Mouse (Mus musculus): Measurements from ENCODE around the gene Eaf1. TPM values are rescaled to one million over a fixed set of nuclear protein-coding genes. Genes with fewer than 3 reads are reported as not detected.
A peak's percentile ranks its signal among the peaks of the same experiment; 100 is the strongest.

Eaf1 gene
- polyA plus RNA-seq, 2 experiments: 22.6 to 37.4 TPM

- peaks cover 95% of the 10 kb centered on the region for H3K36me3 ChIP-seq (ENCODE audit: control insufficient read depth, insufficient read depth, low read length)
- no peak for DNase-seq (ENCODE audit: low spot score)
- H3K9ac ChIP-seq (ENCODE audit: low read depth, low read length, severe bottlenecking): no peak overlapping the region
- no peaks in the 10 kb centered on the region for H3K9me3 ChIP-seq (ENCODE audit: control insufficient read depth, low read length)
- H3K27ac ChIP-seq (replicated peaks; ENCODE audit: low read depth, low read length): no peak overlapping the region
- H3K4me2 ChIP-seq (replicated peaks; ENCODE audit: low read depth, low read length, severe bottlenecking): no peak overlapping the region
- H3K4me1 ChIP-seq (ENCODE audit: control insufficient read depth, insufficient read depth, low read length): no peaks in the 10 kb centered on the region
- no peak for TF ChIP-seq POLR2A (IDR thresholded peaks at IDR 0.05; ENCODE audit: borderline replicate concordance, extremely low read depth, insufficient read depth, insufficient read length)
- ATAC-seq (ENCODE audit: low FRiP score, low read depth): no peak
- H3K4me3 ChIP-seq (replicated peaks; ENCODE audit: low read length): no peak overlapping the region
- H3K27me3 ChIP-seq (ENCODE audit: control insufficient read depth, insufficient read depth, low read length): no peaks in the 10 kb centered on the region
- WGBS: 95% methylated on average over 13 of the region's 13 CpGs
Observed at GRCm38 (mm10) chr14:31503406-31503805, 9.2 kb downstream of the Eaf1 start.

GRCm38 (mm10) chr14:31506456-31506855, 12.3 kb downstream of the Eaf1 start:
- no peak for DNase-seq (ENCODE audit: low spot score)
- Histone ChIP-seq H3K27ac (replicated peaks; ENCODE audit: low read depth, low read length) (no peak overlapping the region), H3K27me3 (ENCODE audit: control insufficient read depth, insufficient read depth, low read length) (no peaks in the 10 kb centered on the region), H3K4me1 (ENCODE audit: control insufficient read depth, insufficient read depth, low read length) (no peaks in the 10 kb centered on the region), H3K36me3 (ENCODE audit: control insufficient read depth, insufficient read depth, low read length) (peaks cover 90% of the 10 kb centered on the region), H3K9ac (ENCODE audit: low read depth, low read length, severe bottlenecking) (no peak overlapping the region), H3K9me3 (ENCODE audit: control insufficient read depth, low read length) (no peaks in the 10 kb centered on the region), H3K4me2 (replicated peaks; ENCODE audit: low read depth, low read length, severe bottlenecking) (no peak overlapping the region), H3K4me3 (replicated peaks; ENCODE audit: low read length) (no peak overlapping the region)
- no peak for ATAC-seq (ENCODE audit: low FRiP score, low read depth)
- no peak for TF ChIP-seq POLR2A (IDR thresholded peaks at IDR 0.05; ENCODE audit: borderline replicate concordance, extremely low read depth, insufficient read depth, insufficient read length)
- WGBS: 97% methylated on average over 6 of the region's 6 CpGs

GRCm38 (mm10) chr14:31509911-31510310, 15.7 kb downstream of the Eaf1 start:
- Histone ChIP-seq H3K36me3 (ENCODE audit: control insufficient read depth, insufficient read depth, low read length) (peaks cover 56% of the 10 kb centered on the region), H3K9ac (ENCODE audit: low read depth, low read length, severe bottlenecking) (no peak overlapping the region), H3K4me3 (replicated peaks; ENCODE audit: low read length) (no peak overlapping the region), H3K4me2 (replicated peaks; ENCODE audit: low read depth, low read length, severe bottlenecking) (no peak overlapping the region), H3K4me1 (ENCODE audit: control insufficient read depth, insufficient read depth, low read length) (no peaks in the 10 kb centered on the region), H3K9me3 (ENCODE audit: control insufficient read depth, low read length) (peaks cover 6% of the 10 kb centered on the region; the same call in 1 of the 2 replicates), H3K27me3 (ENCODE audit: control insufficient read depth, insufficient read depth, low read length) (no peaks in the 10 kb centered on the region), H3K27ac (replicated peaks; ENCODE audit: low read depth, low read length) (no peak overlapping the region)
- WGBS: 96% methylated on average over 2 of the region's 2 CpGs
- no peak for TF ChIP-seq POLR2A (IDR thresholded peaks at IDR 0.05; ENCODE audit: borderline replicate concordance, extremely low read depth, insufficient read depth, insufficient read length)
- no peak for DNase-seq (ENCODE audit: low spot score)
- no peak for ATAC-seq (ENCODE audit: low FRiP score, low read depth)

- ATAC-seq (ENCODE audit: low FRiP score, low read depth) (no peak), DNase-seq (ENCODE audit: low spot score) (no peak)
- Histone ChIP-seq H3K27me3 (ENCODE audit: control insufficient read depth, insufficient read depth, low read length) (no peaks in the 10 kb centered on the region), H3K36me3 (ENCODE audit: control insufficient read depth, insufficient read depth, low read length) (peaks cover 52% of the 10 kb centered on the region), H3K4me2 (replicated peaks; ENCODE audit: low read depth, low read length, severe bottlenecking) (no peak overlapping the region), H3K4me1 (ENCODE audit: control insufficient read depth, insufficient read depth, low read length) (no peaks in the 10 kb centered on the region), H3K9ac (ENCODE audit: low read depth, low read length, severe bottlenecking) (no peak overlapping the region), H3K9me3 (ENCODE audit: control insufficient read depth, low read length) (peaks cover 7% of the 10 kb centered on the region; the same call in 1 of the 2 replicates), H3K27ac (replicated peaks; ENCODE audit: low read depth, low read length) (no peak overlapping the region), H3K4me3 (replicated peaks; ENCODE audit: low read length) (no peak overlapping the region)
- TF ChIP-seq POLR2A (IDR thresholded peaks at IDR 0.05; ENCODE audit: borderline replicate concordance, extremely low read depth, insufficient read depth, insufficient read length): no peak
- 93% methylated on average over 3 of the region's 3 CpGs for WGBS
Observed at GRCm38 (mm10) chr14:31510322-31510721, 16.1 kb downstream of the Eaf1 start.

- ATAC-seq (ENCODE audit: low FRiP score, low read depth): no peak
- 98% methylated on average over 2 of the region's 2 CpGs for WGBS
- TF ChIP-seq POLR2A (IDR thresholded peaks at IDR 0.05; ENCODE audit: borderline replicate concordance, extremely low read depth, insufficient read depth, insufficient read length): no peak
Observed at GRCm38 (mm10) chr14:31515895-31516294, 21.7 kb downstream of the Eaf1 start.

GRCm38 (mm10) chr14:31519165-31519564, 25.0 kb downstream of the Eaf1 start:
- TF ChIP-seq POLR2A (IDR thresholded peaks at IDR 0.05; ENCODE audit: borderline replicate concordance, extremely low read depth, insufficient read depth, insufficient read length): no peak
- H3K27me3 ChIP-seq (ENCODE audit: control insufficient read depth, insufficient read depth, low read length): no peaks in the 10 kb centered on the region
- DNase-seq (ENCODE audit: low spot score): peak; percentile 46
- H3K9me3 ChIP-seq (ENCODE audit: control insufficient read depth, low read length): peaks cover 7% of the 10 kb centered on the region; the same call in 1 of the 2 replicates
- H3K36me3 ChIP-seq (ENCODE audit: control insufficient read depth, insufficient read depth, low read length): no peaks in the 10 kb centered on the region
- no peaks in the 10 kb centered on the region for H3K4me1 ChIP-seq (ENCODE audit: control insufficient read depth, insufficient read depth, low read length)
- WGBS: 39% methylated on average over 3 of the region's 3 CpGs
- no peak for ATAC-seq (ENCODE audit: low FRiP score, low read depth)
- no peak overlapping the region for H3K27ac ChIP-seq (replicated peaks; ENCODE audit: low read depth, low read length)
- no peak overlapping the region for H3K4me2 ChIP-seq (replicated peaks; ENCODE audit: low read depth, low read length, severe bottlenecking)
- no peak overlapping the region for H3K4me3 ChIP-seq (replicated peaks; ENCODE audit: low read length)
- H3K9ac ChIP-seq (ENCODE audit: low read depth, low read length, severe bottlenecking): no peak overlapping the region

More at GRCm38 (mm10) chr14:31515895-31516294, 21.7 kb downstream of the Eaf1 start:
- H3K9ac ChIP-seq (ENCODE audit: low read depth, low read length, severe bottlenecking): no peak overlapping the region
- H3K4me1 ChIP-seq (ENCODE audit: control insufficient read depth, insufficient read depth, low read length): no peaks in the 10 kb centered on the region
- peaks cover 2% of the 10 kb centered on the region; the same call in 1 of the 2 replicates for H3K36me3 ChIP-seq (ENCODE audit: control insufficient read depth, insufficient read depth, low read length)
- no peak overlapping the region for H3K4me3 ChIP-seq (replicated peaks; ENCODE audit: low read length)
- no peak overlapping the region for H3K4me2 ChIP-seq (replicated peaks; ENCODE audit: low read depth, low read length, severe bottlenecking)
- H3K27ac ChIP-seq (replicated peaks; ENCODE audit: low read depth, low read length): no peak overlapping the region
- DNase-seq (ENCODE audit: low spot score): no peak
- no peaks in the 10 kb centered on the region for H3K27me3 ChIP-seq (ENCODE audit: control insufficient read depth, insufficient read depth, low read length)
- peaks cover 7% of the 10 kb centered on the region; the same call in 1 of the 2 replicates for H3K9me3 ChIP-seq (ENCODE audit: control insufficient read depth, low read length)

Measured in limb, embryonic 14.5 days (tissue).